Mouse (Mus musculus) testis, adult 2 months (tissue): ENCODE data around the gene Chst8.

Experiments used
- CTCF ChIP-seq: fragments of 200-500 bp; IDR thresholded peaks from 2 replicates; pipeline ENCODE4 v1.5.1; 2012; ENCODE audit warnings: low read depth, mild to moderate bottlenecking, inconsistent platforms, low read length, moderate library complexity; ENCODE audit not compliant: control insufficient read depth, insufficient read depth, insufficient replicate concordance
- POLR2A ChIP-seq: fragments of 200-500 bp; IDR thresholded peaks from 2 replicates; pipeline ENCODE4 v1.6.1; 2012; ENCODE audit warnings: low read depth, mild to moderate bottlenecking, inconsistent platforms, low read length, moderate library complexity; ENCODE audit not compliant: control insufficient read depth

GRCm38 (mm10) chr7:34750350-34750749 is 62.2 kb downstream of the Chst8 start:
- TF ChIP-seq CTCF: no peak
- no peak for TF ChIP-seq POLR2A
